Mouse (Mus musculus): ENCODE measurements at regions not wholly inside any gene's neighbourhood (a gene's known extent, or its start where the extent isn't known, plus 50 kb on each side); places are given as distances from the start of the nearest gene placed in this dataset.

GRCm38 (mm10) chr14:60526832-60527231 lies 107.0 kb upstream of the Spata13 start:
- Histone ChIP-seq H3K9ac (no peak overlapping the region), H3K27ac (no peak overlapping the region), H3K36me3 (no peaks in the 10 kb centered on the region), H3K4me1 (replicated peaks) (peaks cover 12% of the 10 kb centered on the region), H3K4me3 (no peak overlapping the region), H3K4me2 (no peak overlapping the region), H3K27me3 (no peaks in the 10 kb centered on the region), H3K9me3 (replicated peaks) (no peaks in the 10 kb centered on the region)
- no peak for ATAC-seq (replicated peaks; ENCODE audit: insufficient number of reproducible peaks, insufficient read depth, low FRiP score, low read depth)
- 74% methylated on average over 10 of the region's 10 CpGs for WGBS

- Histone ChIP-seq H3K27me3 (no peaks in the 10 kb centered on the region), H3K27ac (no peak overlapping the region), H3K4me3 (no peak overlapping the region), H3K36me3 (no peaks in the 10 kb centered on the region), H3K9me3 (replicated peaks) (no peaks in the 10 kb centered on the region), H3K4me2 (no peak overlapping the region), H3K9ac (no peak overlapping the region), H3K4me1 (replicated peaks) (peaks cover 12% of the 10 kb centered on the region)
- 84% methylated on average over 5 of the region's 5 CpGs for WGBS
- no peak for ATAC-seq (replicated peaks; ENCODE audit: insufficient number of reproducible peaks, insufficient read depth, low FRiP score, low read depth)
Observed at GRCm38 (mm10) chr14:60527951-60528350, 105.8 kb upstream of the Spata13 start.

- Histone ChIP-seq H3K36me3 (no peaks in the 10 kb centered on the region), H3K4me1 (replicated peaks) (peaks cover 12% of the 10 kb centered on the region), H3K4me3 (no peak overlapping the region), H3K4me2 (no peak overlapping the region), H3K9ac (no peak overlapping the region), H3K27me3 (no peaks in the 10 kb centered on the region), H3K9me3 (replicated peaks) (no peaks in the 10 kb centered on the region), H3K27ac (no peak overlapping the region)
- WGBS: 82% methylated on average over 7 of the region's 7 CpGs
- no peak for ATAC-seq (replicated peaks; ENCODE audit: insufficient number of reproducible peaks, insufficient read depth, low FRiP score, low read depth)
Observed at GRCm38 (mm10) chr14:60528520-60528919, 105.3 kb upstream of the Spata13 start.

- Histone ChIP-seq H3K9me3 (replicated peaks) (no peaks in the 10 kb centered on the region), H3K9ac (no peak overlapping the region), H3K36me3 (no peaks in the 10 kb centered on the region), H3K4me2 (no peak overlapping the region), H3K27me3 (no peaks in the 10 kb centered on the region), H3K27ac (no peak overlapping the region), H3K4me1 (replicated peaks) (peaks cover 13% of the 10 kb centered on the region), H3K4me3 (no peak overlapping the region)
- 52% methylated on average over 3 of the region's 3 CpGs for whole genome bisulfite sequencing
- no peak for ATAC-seq (replicated peaks; ENCODE audit: insufficient number of reproducible peaks, insufficient read depth, low FRiP score, low read depth)
Observed at GRCm38 (mm10) chr14:60529022-60529421, 104.8 kb upstream of the Spata13 start.

GRCm38 (mm10) chr14:60529646-60530347 lies 104.0 kb upstream of the Spata13 start:
- H3K27me3 ChIP-seq: no peaks in the 10 kb centered on the region
- no peak overlapping the region for H3K4me3 ChIP-seq
- H3K27ac ChIP-seq: no peak overlapping the region
- 0 out of 2 replicates have a peak, but pooled peaks have one; percentile 20 for ATAC-seq (replicated peaks; ENCODE audit: insufficient number of reproducible peaks, insufficient read depth, low FRiP score, low read depth)
- no peaks in the 10 kb centered on the region for H3K36me3 ChIP-seq
- no peak overlapping the region for H3K9ac ChIP-seq
- WGBS: 38% methylated on average over 7 of the region's 7 CpGs
- no peak overlapping the region for H3K4me2 ChIP-seq
- H3K9me3 ChIP-seq (replicated peaks): no peaks in the 10 kb centered on the region
- H3K4me1 ChIP-seq (replicated peaks): peaks cover 14% of the 10 kb centered on the region

- Histone ChIP-seq H3K9ac (no peak overlapping the region), H3K4me2 (no peak overlapping the region), H3K4me3 (no peak overlapping the region), H3K9me3 (replicated peaks) (no peaks in the 10 kb centered on the region), H3K27ac (no peak overlapping the region), H3K27me3 (no peaks in the 10 kb centered on the region), H3K36me3 (no peaks in the 10 kb centered on the region), H3K4me1 (replicated peaks) (peaks cover 14% of the 10 kb centered on the region)
- WGBS: 36% methylated on average over 6 of the region's 6 CpGs
- ATAC-seq (replicated peaks; ENCODE audit: insufficient number of reproducible peaks, insufficient read depth, low FRiP score, low read depth): no peak
Observed at GRCm38 (mm10) chr14:60530348-60530711, 103.5 kb upstream of the Spata13 start.

- no peaks in the 10 kb centered on the region for H3K36me3 ChIP-seq
- H3K4me2 ChIP-seq: no peak overlapping the region
- H3K27ac ChIP-seq: no peak overlapping the region
- H3K9ac ChIP-seq: no peak overlapping the region
- WGBS: 77% methylated on average over 5 of the region's 5 CpGs
- H3K27me3 ChIP-seq: no peaks in the 10 kb centered on the region
- no peak overlapping the region for H3K4me3 ChIP-seq
- ATAC-seq (replicated peaks; ENCODE audit: insufficient number of reproducible peaks, insufficient read depth, low FRiP score, low read depth): no peak
- peaks cover 14% of the 10 kb centered on the region for H3K4me1 ChIP-seq (replicated peaks)
- no peaks in the 10 kb centered on the region for H3K9me3 ChIP-seq (replicated peaks)
Observed at GRCm38 (mm10) chr14:60530973-60531372, 102.8 kb upstream of the Spata13 start.

GRCm38 (mm10) chr14:60531766-60532165 lies 102.0 kb upstream of the Spata13 start:
- no peak for ATAC-seq (replicated peaks; ENCODE audit: insufficient number of reproducible peaks, insufficient read depth, low FRiP score, low read depth)
- no peaks in the 10 kb centered on the region for H3K36me3 ChIP-seq
- no peak overlapping the region for H3K4me3 ChIP-seq
- no peak overlapping the region for H3K9ac ChIP-seq
- H3K4me2 ChIP-seq: no peak overlapping the region
- no peak overlapping the region for H3K27ac ChIP-seq
- peaks cover 14% of the 10 kb centered on the region for H3K4me1 ChIP-seq (replicated peaks)
- no peaks in the 10 kb centered on the region for H3K9me3 ChIP-seq (replicated peaks)
- H3K27me3 ChIP-seq: no peaks in the 10 kb centered on the region

GRCm38 (mm10) chr14:60533452-60534224 lies 100.2 kb upstream of the Spata13 start:
- H3K4me2 ChIP-seq: no peak overlapping the region

GRCm38 (mm10) chr14:60539040-60539439 lies 94.8 kb upstream of the Spata13 start:
- no peak for ATAC-seq (replicated peaks; ENCODE audit: insufficient number of reproducible peaks, insufficient read depth, low FRiP score, low read depth)
- H3K27ac ChIP-seq: no peak overlapping the region
- no peaks in the 10 kb centered on the region for H3K9me3 ChIP-seq (replicated peaks)
- H3K27me3 ChIP-seq: no peaks in the 10 kb centered on the region
- 92% methylated on average over 2 of the region's 2 CpGs for WGBS
- H3K4me2 ChIP-seq: no peak overlapping the region
- no peak overlapping the region for H3K4me3 ChIP-seq
- H3K36me3 ChIP-seq: no peaks in the 10 kb centered on the region
- H3K9ac ChIP-seq: no peak overlapping the region
- peaks cover 5% of the 10 kb centered on the region; the same call in 1 of the 2 replicates for H3K4me1 ChIP-seq (replicated peaks)

More at GRCm38 (mm10) chr14:60533452-60534224, 100.2 kb upstream of the Spata13 start:
- H3K27ac ChIP-seq: no peak overlapping the region
- no peaks in the 10 kb centered on the region for H3K36me3 ChIP-seq
- ATAC-seq (replicated peaks; ENCODE audit: insufficient number of reproducible peaks, insufficient read depth, low FRiP score, low read depth): no peak; the same call in 1 of the 2 replicates
- no peaks in the 10 kb centered on the region for H3K9me3 ChIP-seq (replicated peaks)
- H3K9ac ChIP-seq: no peak overlapping the region
- H3K4me3 ChIP-seq: no peak overlapping the region
- H3K4me1 ChIP-seq (replicated peaks): peaks cover 14% of the 10 kb centered on the region
- H3K27me3 ChIP-seq: no peaks in the 10 kb centered on the region
- 67% methylated on average over 23 of the region's 23 CpGs for WGBS

GRCm38 (mm10) chr14:60540111-60540510 lies 93.7 kb upstream of the Spata13 start:
- no peak overlapping the region for H3K27ac ChIP-seq
- WGBS: 64% methylated on average over 4 of the region's 4 CpGs
- H3K27me3 ChIP-seq: no peaks in the 10 kb centered on the region
- no peaks in the 10 kb centered on the region for H3K36me3 ChIP-seq
- no peak for ATAC-seq (replicated peaks; ENCODE audit: insufficient number of reproducible peaks, insufficient read depth, low FRiP score, low read depth)
- H3K4me3 ChIP-seq: no peak overlapping the region
- peaks cover 5% of the 10 kb centered on the region; the same call in 1 of the 2 replicates for H3K4me1 ChIP-seq (replicated peaks)
- no peak overlapping the region for H3K9ac ChIP-seq
- H3K4me2 ChIP-seq: no peak overlapping the region
- no peaks in the 10 kb centered on the region for H3K9me3 ChIP-seq (replicated peaks)
